Mouse (Mus musculus): ENCODE data around the gene Rp2.

The Rp2 gene

GRCm38 (mm10) chrX:20425140-20425838 lies 61.0 kb downstream of the Rp2 start, which contains the start of gene Jade3:
Jade3 (plus strand) TSS chrX:20425688.
- peak; percentile 72 to 74 for DNase-seq

DNA sequence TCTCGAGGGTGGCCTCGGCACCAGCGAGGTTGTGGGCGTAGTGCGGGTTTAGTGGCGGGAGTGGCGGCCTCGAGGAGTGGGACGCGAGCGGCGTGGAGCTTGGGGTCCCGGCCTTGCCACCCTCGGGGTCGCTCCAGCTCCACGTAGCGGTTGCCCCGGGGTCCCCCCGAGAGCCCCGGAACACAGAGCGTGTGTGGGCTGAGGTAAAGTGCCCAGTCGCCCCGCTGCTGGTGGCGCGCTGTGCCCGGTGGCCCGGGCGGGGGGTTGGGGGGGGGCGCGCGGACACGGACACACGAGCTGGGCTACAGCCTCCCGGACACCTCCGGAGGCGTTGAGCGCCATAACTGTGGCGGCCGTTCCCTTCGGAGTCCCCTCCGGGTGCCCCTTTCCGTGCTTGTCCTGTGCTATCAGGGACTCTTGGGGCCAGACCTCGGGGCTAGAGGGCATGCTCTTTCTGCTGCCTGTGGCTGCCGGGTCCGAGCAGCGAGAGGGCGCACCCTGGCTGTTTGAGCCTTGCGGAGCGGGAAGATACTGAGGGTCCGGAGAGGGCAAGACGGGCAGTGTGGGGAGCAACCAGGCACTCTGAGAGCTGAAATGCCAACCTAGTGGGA lies 61.7 kb downstream of the Rp2 start:
- peak; percentile 15 to 18 for DNase-seq

Measured in thymus, adult 18-20 months (tissue).